Mouse (Mus musculus) forebrain, embryonic 13.5 days (tissue): ENCODE data around the gene Eif5a2. TPM values are rescaled to one million over a fixed set of nuclear protein-coding genes. Genes with fewer than 3 reads are reported as not detected.
A peak's percentile ranks its signal among the peaks of the same experiment; 100 is the strongest.
"Not testable (repeated sequence)": the region's sequence is repeated elsewhere in the genome, so short reads cannot be mapped to it uniquely, and the experiment has no call there.

Source experiments
- ATAC-seq: fragments of 200-750 bp; cut with Nextera tagmentation; 2 replicates; pipeline ENCODE4 v1.8.0; 2017
- H3K27ac ChIP-seq: fragments of 300-500 bp; sonication (generic); 2 replicates; pipeline ENCODE4 v1.5.1; 2015; ENCODE audit warnings: inconsistent platforms, mild to moderate bottlenecking, moderate library complexity
- H3K27me3 ChIP-seq: fragments of 300-500 bp; sonication (generic); 2 replicates; pipeline ENCODE4 v1.6.1; 2015; ENCODE audit warnings: mild to moderate bottlenecking, inconsistent platforms
- H3K36me3 ChIP-seq: fragments of 300-500 bp; sonication (generic); 2 replicates; pipeline ENCODE4 v1.6.1; 2015; ENCODE audit warnings: mild to moderate bottlenecking, inconsistent platforms; ENCODE audit not compliant: poor library complexity, severe bottlenecking
- H3K4me1 ChIP-seq: fragments of 300-500 bp; sonication (generic); 2 replicates; pipeline ENCODE4 v1.6.1; 2015; ENCODE audit warnings: inconsistent platforms
- H3K4me2 ChIP-seq: fragments of 300-500 bp; sonication (generic); 2 replicates; pipeline ENCODE4 v1.6.1; 2015; ENCODE audit warnings: inconsistent platforms, mild to moderate bottlenecking, moderate library complexity
- H3K4me3 ChIP-seq: fragments of 300-500 bp; sonication (generic); 2 replicates; pipeline ENCODE4 v1.5.1; 2015; ENCODE audit warnings: mild to moderate bottlenecking, inconsistent platforms
- H3K9ac ChIP-seq: fragments of 300-500 bp; sonication (generic); 2 replicates; pipeline ENCODE4 v1.6.1; 2015; ENCODE audit warnings: mild to moderate bottlenecking, inconsistent platforms
- H3K9me3 ChIP-seq: fragments of 300-500 bp; sonication (generic); replicated peaks from 2 replicates; pipeline ENCODE4 v1.6.1; 2016; ENCODE audit warnings: inconsistent platforms
- WGBS: fragments of 180-500 bp; shearing (Covaris S2); methylation state at CpG from one replicate; pipeline ENCODE4 v1.1.7; 2015; 5-methylcytosine and 5-hydroxymethylcytosine counted together
- polyA plus RNA-seq: library from polyadenylated mRNA; unstranded; fragments of >200 nt; fragmentation: Nextera tagmentation; extraction: Ambion mirVana; gene quantifications from 2 replicates; pipeline ENCODE4 v1.2.1, GENCODE M21; 2015

The Eif5a2 gene
- polyA plus RNA-seq, 1 experiment from 2014 or later, result 6.9 TPM

- not testable (repeated sequence) for H3K9ac ChIP-seq, H3K27me3 ChIP-seq, H3K4me1 ChIP-seq, H3K36me3 ChIP-seq, H3K4me3 ChIP-seq, H3K27ac ChIP-seq, H3K9me3 ChIP-seq, ATAC-seq, H3K4me2 ChIP-seq
- 72% methylated on average over 4 of the region's 4 CpGs for WGBS
Observed at GRCm38 (mm10) chr3:28772919-28773318, 8.2 kb upstream of the Eif5a2 start.

GRCm38 (mm10) chr3:28775361-28775760, 5.7 kb upstream of the Eif5a2 start:
- H3K4me1 ChIP-seq, result no peaks in the 10 kb centered on the region
- no peak overlapping the region for H3K27ac ChIP-seq
- WGBS, result 93% methylated on average over 7 of the region's 7 CpGs

GRCm38 (mm10) chr3:28775958-28776357, 5.1 kb upstream of the Eif5a2 start:
- Histone ChIP-seq H3K4me2 (no peak overlapping the region), H3K4me3 (no peak overlapping the region), H3K4me1 (no peaks in the 10 kb centered on the region), H3K9me3 (no peaks in the 10 kb centered on the region), H3K36me3 (no peaks in the 10 kb centered on the region), H3K9ac (no peak overlapping the region), H3K27ac (no peak overlapping the region), H3K27me3 (no peaks in the 10 kb centered on the region)
- ATAC-seq, result no peak
- WGBS, result 93% methylated on average over 1 of the region's 1 CpGs

More at GRCm38 (mm10) chr3:28775361-28775760, 5.7 kb upstream of the Eif5a2 start:
- Histone ChIP-seq H3K36me3 (no peaks in the 10 kb centered on the region), H3K27me3 (no peaks in the 10 kb centered on the region), H3K4me2 (no peak overlapping the region), H3K9me3 (no peaks in the 10 kb centered on the region), H3K9ac (no peak overlapping the region), H3K4me3 (no peak overlapping the region)
- ATAC-seq, result no peak

- peaks cover under 1% of the 10 kb centered on the region; the same call in 1 of the 2 replicates for H3K4me1 ChIP-seq
- no peak for ATAC-seq
- no peak overlapping the region for H3K27ac ChIP-seq
- WGBS, result 81% methylated on average over 1 of the region's 1 CpGs
- H3K9ac ChIP-seq, result no peak overlapping the region
- H3K4me2 ChIP-seq, result no peak overlapping the region
- H3K4me3 ChIP-seq, result no peak overlapping the region
- H3K9me3 ChIP-seq, result no peaks in the 10 kb centered on the region
- H3K36me3 ChIP-seq, result no peaks in the 10 kb centered on the region
- H3K27me3 ChIP-seq, result no peaks in the 10 kb centered on the region
Observed at GRCm38 (mm10) chr3:28776491-28776890, 4.6 kb upstream of the Eif5a2 start.

- Histone ChIP-seq H3K27ac (no peak overlapping the region), H3K36me3 (no peaks in the 10 kb centered on the region), H3K4me1 (peaks cover 22% of the 10 kb centered on the region), H3K9me3 (no peaks in the 10 kb centered on the region), H3K27me3 (no peaks in the 10 kb centered on the region), H3K4me3 (peak overlapping the region; percentile 76), H3K9ac (no peak overlapping the region), H3K4me2 (peak overlapping the region; percentile 98)
- no peak; the same call in 1 of the 2 replicates for ATAC-seq
- 77% methylated on average over 9 of the region's 9 CpGs for WGBS
Observed at GRCm38 (mm10) chr3:28780511-28780910, 565 bp upstream of the Eif5a2 start.

- no peaks in the 10 kb centered on the region for H3K27me3 ChIP-seq
- H3K9me3 ChIP-seq, result no peaks in the 10 kb centered on the region
- H3K9ac ChIP-seq, result peak overlapping the region; percentile 83
- H3K4me1 ChIP-seq, result peaks cover 22% of the 10 kb centered on the region
- no peak overlapping the region for H3K27ac ChIP-seq
- WGBS, result under 1% methylated on average over 37 of the region's 41 CpGs
- peak overlapping the region; percentile 98 for H3K4me2 ChIP-seq
- H3K4me3 ChIP-seq, result peak overlapping the region; percentile 76
- H3K36me3 ChIP-seq, result no peaks in the 10 kb centered on the region
- ATAC-seq, result no peak
Observed at GRCm38 (mm10) chr3:28781422-28781821, 346 bp downstream of the Eif5a2 start.

GRCm38 (mm10) chr3:28781848-28782247, 772 bp downstream of the Eif5a2 start:
- Histone ChIP-seq H3K4me2 (peak overlapping the region; percentile 98), H3K27ac (no peak overlapping the region), H3K4me3 (peak overlapping the region; percentile 76), H3K9me3 (no peaks in the 10 kb centered on the region), H3K27me3 (no peaks in the 10 kb centered on the region), H3K36me3 (no peaks in the 10 kb centered on the region), H3K4me1 (peaks cover 22% of the 10 kb centered on the region), H3K9ac (peak overlapping the region; percentile 83)
- WGBS, result 21% methylated on average over 14 of the region's 14 CpGs
- ATAC-seq, result no peak

- WGBS, result 62% methylated on average over 2 of the region's 2 CpGs
- peaks cover 22% of the 10 kb centered on the region for H3K4me1 ChIP-seq
- no peaks in the 10 kb centered on the region for H3K9me3 ChIP-seq
- no peak overlapping the region for H3K4me2 ChIP-seq
- H3K27ac ChIP-seq, result no peak overlapping the region
- H3K9ac ChIP-seq, result no peak overlapping the region
- H3K4me3 ChIP-seq, result no peak overlapping the region
- ATAC-seq, result no peak
- H3K36me3 ChIP-seq, result no peaks in the 10 kb centered on the region
- H3K27me3 ChIP-seq, result no peaks in the 10 kb centered on the region
Observed at GRCm38 (mm10) chr3:28784176-28784575, 3.1 kb downstream of the Eif5a2 start.

GRCm38 (mm10) chr3:28794835-28795234, 13.8 kb downstream of the Eif5a2 start:
- H3K4me2 ChIP-seq, result no peak overlapping the region
- H3K36me3 ChIP-seq, result no peaks in the 10 kb centered on the region
- no peak overlapping the region for H3K9ac ChIP-seq
- no peaks in the 10 kb centered on the region for H3K9me3 ChIP-seq
- 97% methylated on average over 7 of the region's 7 CpGs for WGBS
- H3K4me1 ChIP-seq, result no peaks in the 10 kb centered on the region
- H3K4me3 ChIP-seq, result no peak overlapping the region
- H3K27ac ChIP-seq, result no peak overlapping the region
- no peak for ATAC-seq
- H3K27me3 ChIP-seq, result no peaks in the 10 kb centered on the region

GRCm38 (mm10) chr3:28805301-28806097, 24.4 kb downstream of the Eif5a2 start, which contains the start of gene Rpl22l1:
Rpl22l1 (plus strand) TSS chr3:28805436.
- peaks cover 11% of the 10 kb centered on the region for H3K4me1 ChIP-seq
- peak within 1 kb of the TSS; percentile 86 for H3K27ac ChIP-seq
- peak within 1 kb of the TSS; percentile 91 for H3K9ac ChIP-seq
- H3K4me3 ChIP-seq, result peak within 1 kb of the TSS; percentile 82
- ATAC-seq, result peak; percentile 100
- peak within 1 kb of the TSS; percentile 76 for H3K4me2 ChIP-seq
- H3K36me3 ChIP-seq, result peaks cover 26% of the 10 kb centered on the region
- H3K27me3 ChIP-seq, result no peaks in the 10 kb centered on the region
- under 1% methylated on average over 72 of the region's 72 CpGs for WGBS
- H3K9me3 ChIP-seq, result no peaks in the 10 kb centered on the region

- Histone ChIP-seq H3K4me1 (peaks cover 11% of the 10 kb centered on the region), H3K4me3 (no peak overlapping the region), H3K36me3 (peaks cover 26% of the 10 kb centered on the region), H3K9ac (no peak overlapping the region), H3K9me3 (no peaks in the 10 kb centered on the region), H3K27me3 (no peaks in the 10 kb centered on the region), H3K4me2 (no peak overlapping the region), H3K27ac (no peak overlapping the region)
- ATAC-seq, result no peak
- 89% methylated on average over 4 of the region's 4 CpGs for WGBS
Observed at GRCm38 (mm10) chr3:28808039-28808643, 27.1 kb downstream of the Eif5a2 start.

GRCm38 (mm10) chr3:28811441-28811840, 30.4 kb downstream of the Eif5a2 start:
- H3K27me3 ChIP-seq, result no peaks in the 10 kb centered on the region
- no peaks in the 10 kb centered on the region for H3K9me3 ChIP-seq
- H3K36me3 ChIP-seq, result peaks cover 26% of the 10 kb centered on the region
- H3K4me1 ChIP-seq, result peaks cover 5% of the 10 kb centered on the region
- no peak overlapping the region for H3K4me3 ChIP-seq
- H3K4me2 ChIP-seq, result no peak overlapping the region
- 74% methylated on average over 4 of the region's 4 CpGs for WGBS
- no peak overlapping the region for H3K27ac ChIP-seq
- H3K9ac ChIP-seq, result no peak overlapping the region
- ATAC-seq, result no peak
